Mouse (Mus musculus) gastrocnemius, adult 18-20 months (tissue): ENCODE data around the gene Nkx2-2. TPM values are rescaled to one million over a fixed set of nuclear protein-coding genes. Genes with fewer than 3 reads are reported as not detected.

ENCODE experiments used
- DNase-seq: peaks from one replicate; pipeline ENCODE4 v3.0.0; 2021; ENCODE audit warnings: low spot score
- long read RNA-seq, 2 experiments: library from polyadenylated mRNA; stranded (forward); transcript quantifications; one replicate each; pipeline ENCODE4 v2.0.0; 2021
- total RNA-seq, 2 experiments: library from RNA; stranded (reverse); gene quantifications; 2 replicates each; pipeline ENCODE4 v1.2.3; 2021

Nkx2-2 gene
- total RNA-seq, result not detected
- long read RNA-seq, experiment 1, result 0 reads
- long read RNA-seq, experiment 2, result 0 reads

DNA sequence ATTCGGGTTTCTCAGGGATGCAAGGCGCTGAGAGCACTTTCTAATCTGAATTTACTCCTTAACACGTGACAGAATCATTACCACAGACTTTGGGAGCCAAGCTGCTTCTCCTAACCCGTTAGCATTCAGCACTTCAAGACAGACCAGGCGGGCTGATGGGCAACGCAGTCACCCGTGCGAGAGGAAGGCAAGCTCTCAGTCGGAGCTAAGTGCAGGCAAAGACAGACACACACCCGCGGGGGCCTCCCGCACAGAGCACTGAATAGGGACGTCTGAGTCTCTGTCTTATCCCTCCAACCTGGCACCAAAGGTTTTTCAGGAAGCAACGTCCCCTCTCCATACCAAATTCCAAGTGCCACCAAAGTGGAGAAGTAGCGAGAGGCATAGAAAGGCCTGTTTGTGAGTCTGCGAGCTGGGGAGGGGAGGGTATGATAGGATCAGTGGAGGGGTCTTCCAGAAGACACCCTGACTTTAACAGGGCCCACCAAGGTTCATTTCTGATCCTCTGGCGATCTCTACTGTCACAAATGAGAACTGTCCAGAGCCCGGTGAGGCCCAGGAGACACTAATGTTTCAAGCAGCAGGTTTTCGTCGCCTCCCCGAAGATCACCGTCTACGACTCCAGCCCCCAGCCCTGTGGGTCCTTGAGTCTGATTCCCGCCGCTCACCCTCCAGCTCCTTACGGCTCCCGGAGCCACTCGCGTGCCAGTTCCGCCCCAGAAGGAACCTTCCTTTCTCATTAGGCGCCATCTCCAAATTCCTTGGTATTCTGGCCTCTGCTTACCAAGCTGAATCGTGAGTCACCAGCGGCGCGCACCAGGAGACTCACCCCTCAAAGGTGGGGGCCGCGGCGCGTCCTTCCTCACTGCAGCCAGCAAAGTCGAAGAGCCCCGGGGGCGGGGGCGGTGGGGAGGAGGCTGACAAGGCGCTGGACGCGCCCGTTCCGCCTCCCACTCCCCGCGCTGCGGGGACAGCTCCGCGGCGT is at the start of gene Nkx2-2:
Gene Nkx2-2 (minus strand): TSS at position 973 of the 985 bp plus-strand sequence.
- no peak for DNase-seq

DNA sequence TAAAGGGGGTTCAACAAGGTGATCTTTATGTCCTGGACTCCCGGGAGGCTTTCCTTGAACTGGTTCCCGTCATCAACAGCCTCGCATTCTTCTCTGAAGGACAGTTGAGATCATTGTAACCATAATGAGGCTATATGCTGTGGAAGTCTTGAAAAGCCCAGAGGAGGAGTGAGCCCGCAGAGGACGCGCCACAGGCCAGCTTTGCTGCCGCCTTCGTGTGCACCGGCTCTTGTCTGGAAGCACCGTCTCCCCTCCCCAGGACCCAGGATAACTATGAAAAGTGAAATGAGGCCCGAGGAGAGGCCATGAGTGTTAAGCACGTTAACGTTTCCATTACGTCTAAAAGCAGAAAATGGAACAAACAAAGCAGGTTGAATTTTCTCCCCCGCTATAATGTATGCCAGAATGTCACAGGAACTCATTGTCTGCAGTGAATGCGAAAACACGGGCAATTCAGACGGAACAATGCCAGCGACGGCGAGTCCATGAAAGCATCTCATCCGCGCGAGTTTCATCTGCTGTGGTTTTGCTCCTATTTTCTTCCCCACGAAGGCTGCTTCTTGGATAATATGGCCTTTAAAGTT is 41.8 kb upstream of the Nkx2-2 start:
- no peak for DNase-seq

- DNase-seq, result no peak
Observed at GRCm38 (mm10) chr2:147231175-147231574, 37.1 kb upstream of the Nkx2-2 start.

GRCm38 (mm10) chr2:147205076-147205615 is 11.1 kb upstream of the Nkx2-2 start:
- no peak for DNase-seq

DNA sequence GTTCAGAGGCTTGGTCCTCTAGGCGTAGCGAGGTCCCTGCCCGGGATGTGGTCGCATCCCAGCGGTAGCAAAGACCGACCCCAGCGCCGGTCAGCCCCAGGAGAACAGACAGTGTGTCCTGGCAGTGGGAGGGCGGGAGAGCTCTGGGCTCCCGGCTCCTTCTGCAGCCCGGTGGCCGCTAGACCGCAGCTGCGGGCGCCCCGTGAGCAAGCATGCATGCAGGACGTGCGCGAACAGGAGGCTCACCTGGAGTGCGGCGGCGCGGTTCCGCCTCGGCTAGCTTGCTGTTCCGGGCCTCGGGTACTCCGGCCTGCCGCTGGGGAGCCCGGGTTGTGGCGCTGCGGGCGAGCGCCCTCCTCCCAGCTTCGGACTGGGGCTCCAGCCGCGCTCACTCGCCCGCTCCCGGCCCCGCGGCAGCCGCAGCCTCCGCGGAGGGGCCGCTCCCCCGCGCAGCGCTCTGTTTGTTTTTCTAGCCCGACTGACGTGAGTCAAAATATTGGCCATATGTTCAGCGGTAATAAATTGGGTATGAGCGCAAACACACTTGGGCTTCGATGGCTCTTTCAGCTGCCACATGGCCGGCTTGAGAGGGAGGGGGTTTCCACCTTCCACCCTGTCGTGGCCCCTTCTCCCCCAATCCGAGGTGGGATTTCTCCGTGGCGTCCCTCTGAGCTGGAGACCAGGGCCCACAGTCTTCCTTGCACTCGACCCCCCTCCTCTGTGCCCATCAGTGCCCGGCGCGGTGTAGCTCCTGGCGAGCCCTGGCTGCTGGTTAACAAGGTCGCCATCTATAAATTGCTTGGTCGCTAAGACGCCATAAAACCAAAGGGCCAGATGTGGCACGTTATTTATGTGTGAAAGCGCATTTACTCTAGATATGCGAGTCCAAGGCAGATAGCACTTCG is 920 bp upstream of the Nkx2-2 start:
- no peak for DNase-seq

DNA sequence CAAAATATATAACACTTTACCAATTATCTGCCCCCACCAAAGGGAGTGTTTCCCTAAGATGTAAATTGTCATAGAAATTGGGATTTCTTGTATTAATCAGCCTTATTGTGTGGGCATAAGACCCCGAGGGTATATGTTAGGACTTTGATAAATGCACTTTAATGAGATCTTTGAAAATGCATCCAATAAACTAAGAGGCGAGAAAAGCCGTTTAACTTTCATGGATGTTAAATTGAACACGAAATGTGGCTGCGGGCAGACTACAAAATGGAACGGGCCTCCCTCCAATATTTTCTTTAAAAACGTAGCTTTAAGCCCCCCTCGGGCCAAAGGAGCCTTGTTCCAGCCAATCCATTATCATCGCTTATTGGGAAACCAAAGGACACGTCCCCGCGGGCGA is 1.3 kb downstream of the Nkx2-2 start:
- no peak for DNase-seq

- DNase-seq, result no peak
Observed at GRCm38 (mm10) chr2:147190316-147191021, 3.6 kb downstream of the Nkx2-2 start.

- no peak for DNase-seq
Observed at GRCm38 (mm10) chr2:147189546-147190315, 4.3 kb downstream of the Nkx2-2 start.

DNA sequence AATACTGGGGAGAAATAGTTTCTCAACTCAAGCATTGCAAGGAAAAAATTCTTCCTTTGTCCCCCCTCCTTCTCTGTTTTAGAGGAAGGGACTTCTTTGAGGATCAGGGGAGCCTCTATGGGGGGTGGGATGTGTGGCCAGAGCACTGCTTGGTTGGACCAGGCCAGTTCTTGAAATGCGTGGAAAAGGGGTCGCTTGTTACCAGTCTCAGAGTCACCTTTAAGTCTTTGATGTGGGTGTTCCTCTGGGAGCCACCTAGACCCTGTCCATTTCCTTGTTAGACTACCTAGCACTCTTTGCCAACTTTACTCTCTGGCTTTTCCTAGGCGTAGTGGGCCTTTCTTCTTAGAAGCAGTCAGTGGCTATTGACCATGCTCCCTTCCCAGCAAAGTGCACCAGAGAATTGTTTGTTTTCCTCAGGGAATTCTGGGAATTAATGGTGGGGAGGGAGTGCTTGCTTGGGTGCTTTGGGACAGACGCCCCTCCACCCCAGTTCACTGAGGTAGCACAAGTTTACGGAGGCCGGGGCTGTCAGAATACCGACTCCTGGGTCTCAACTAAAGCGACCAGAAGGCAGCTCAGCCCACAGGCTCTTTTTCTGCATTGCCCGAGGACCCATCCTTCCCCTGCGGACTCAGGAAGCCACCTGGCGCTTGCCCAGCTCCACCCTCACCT is 5.0 kb downstream of the Nkx2-2 start:
- DNase-seq, result no peak

DNA sequence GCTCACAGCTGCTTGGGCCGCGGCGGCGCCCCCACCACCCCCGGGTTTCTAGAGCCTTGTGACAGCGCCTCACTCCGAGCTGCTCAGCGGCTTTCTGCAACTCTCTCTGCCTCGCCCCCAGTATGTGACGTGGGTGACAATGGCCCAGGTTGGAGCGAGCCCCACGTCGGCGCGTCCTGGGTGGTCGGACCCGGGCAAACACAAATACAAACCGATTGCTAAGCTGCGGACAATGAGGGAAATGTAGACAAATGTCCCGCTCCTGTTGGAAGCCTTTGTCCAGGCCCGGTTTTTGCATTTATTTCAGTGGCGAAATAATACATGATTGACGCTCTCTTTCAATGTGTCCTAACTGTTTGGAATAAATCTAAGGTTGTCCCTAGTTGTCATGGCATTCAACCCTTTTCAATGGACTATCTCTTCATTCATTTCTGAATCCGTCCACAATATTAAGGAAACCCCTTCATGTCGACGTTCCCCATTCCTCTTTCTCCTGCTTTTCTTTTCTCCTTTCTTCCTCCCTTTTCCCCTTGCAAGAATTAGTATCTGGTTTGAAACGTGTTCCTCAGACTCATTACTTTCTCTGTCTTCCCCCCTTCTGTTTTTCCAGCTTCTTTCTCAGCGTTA is 5.9 kb downstream of the Nkx2-2 start:
- no peak for DNase-seq

DNA sequence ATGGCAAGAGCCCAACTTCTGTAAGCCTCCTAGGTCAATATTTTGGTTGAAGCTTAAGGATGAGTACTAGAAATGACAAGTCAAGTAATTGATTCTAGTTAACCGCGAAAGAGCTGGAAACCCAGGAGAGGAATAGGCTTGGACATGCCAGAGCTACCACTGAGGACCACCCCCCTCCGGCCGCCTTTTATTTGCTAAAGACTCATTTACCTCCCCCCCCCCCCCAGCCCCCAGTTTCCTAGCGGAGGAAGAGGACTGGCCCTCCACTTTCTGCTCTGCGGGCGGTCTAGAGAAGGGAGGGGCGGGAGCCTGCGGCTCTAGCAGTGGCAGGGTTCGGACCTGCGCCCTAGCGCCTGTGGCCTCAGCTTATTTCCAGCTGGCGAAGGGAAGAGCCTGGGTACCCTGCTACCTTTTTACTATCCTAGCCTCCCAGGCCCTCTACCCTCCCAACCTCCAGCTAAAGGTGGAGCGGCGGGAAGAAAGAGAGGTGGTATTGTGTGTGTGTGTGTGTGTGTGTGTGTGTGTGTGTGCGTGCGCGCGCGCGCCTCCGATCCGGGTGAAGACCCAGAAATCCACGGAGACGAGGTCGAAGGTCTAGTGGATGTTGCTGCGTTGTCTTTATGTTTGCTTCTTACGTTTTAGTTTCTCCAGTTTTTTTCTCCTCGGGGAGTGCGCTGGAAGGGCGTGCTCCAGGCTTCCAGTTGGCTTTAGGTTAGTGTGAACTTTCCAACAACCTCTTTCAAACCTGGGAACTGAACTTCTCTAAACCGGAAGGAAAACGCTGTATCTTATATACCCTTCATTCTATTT is 6.8 kb downstream of the Nkx2-2 start:
- DNase-seq, result no peak

GRCm38 (mm10) chr2:147186261-147186681 is 7.8 kb downstream of the Nkx2-2 start:
- no peak for DNase-seq

GRCm38 (mm10) chr2:147185561-147185960 is 8.5 kb downstream of the Nkx2-2 start:
- DNase-seq, result no peak

DNA sequence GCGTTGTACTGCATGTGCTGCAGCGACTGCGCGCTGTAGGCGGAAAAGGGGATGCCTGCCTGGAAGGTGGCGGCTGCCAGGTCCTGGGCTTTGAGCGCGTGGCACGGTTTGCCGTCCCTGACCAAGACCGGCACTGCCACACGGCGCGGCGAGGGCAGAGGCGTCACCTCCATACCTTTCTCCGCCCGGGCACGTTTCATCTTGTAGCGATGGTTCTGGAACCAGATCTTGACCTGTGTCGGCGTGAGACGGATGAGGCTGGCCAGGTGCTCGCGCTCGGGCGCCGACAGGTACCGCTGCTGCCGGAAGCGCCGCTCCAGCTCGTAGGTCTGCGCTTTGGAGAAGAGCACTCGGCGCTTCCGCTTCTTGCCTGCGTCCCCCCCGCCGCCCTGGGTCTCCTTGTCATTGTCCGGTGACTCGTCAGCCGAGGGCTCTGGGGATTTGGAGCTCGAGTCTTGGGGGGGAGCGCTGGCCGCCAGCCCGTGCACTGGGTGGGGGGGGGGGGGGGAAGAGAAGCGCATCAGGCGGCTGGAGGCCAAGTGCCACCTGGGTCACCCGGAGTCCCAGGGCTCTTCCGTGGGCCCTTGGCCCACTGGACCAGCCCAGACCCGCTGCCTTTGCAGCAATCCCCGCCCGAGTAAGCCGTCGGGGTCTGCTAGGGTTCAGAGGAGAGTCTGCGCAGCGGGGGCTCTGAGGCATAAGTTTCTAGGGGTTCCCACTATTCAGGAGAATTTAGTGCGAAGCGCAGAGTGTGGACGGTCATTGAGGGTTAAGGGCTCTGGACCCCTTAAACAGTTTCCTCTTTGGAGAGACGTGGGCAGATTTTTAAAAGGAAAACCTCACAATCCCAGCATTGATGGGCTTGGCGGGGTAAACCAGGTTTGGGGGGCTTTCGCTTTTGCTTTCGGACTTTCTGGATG is 9.7 kb downstream of the Nkx2-2 start:
- DNase-seq, result no peak

DNA sequence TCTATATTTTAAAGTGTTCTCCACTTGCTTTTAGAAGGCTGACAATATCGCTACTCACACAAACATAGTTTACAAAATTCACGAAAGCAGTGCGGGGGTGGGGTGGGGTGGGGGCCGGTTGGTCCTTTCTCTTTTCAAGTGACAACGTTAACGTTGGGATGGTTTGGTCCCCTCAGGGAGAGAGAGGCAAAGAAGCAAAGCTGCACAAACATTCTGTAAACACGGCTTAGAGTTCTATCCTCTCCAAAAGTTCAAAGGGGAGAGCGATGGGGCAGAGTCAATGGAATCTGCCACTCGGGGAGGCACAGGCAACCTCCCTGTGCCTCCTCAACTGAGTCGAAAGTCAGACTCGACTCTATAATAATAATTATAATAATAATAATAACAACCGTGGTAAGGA is 10.5 kb downstream of the Nkx2-2 start:
- DNase-seq, result no peak

- DNase-seq, result no peak
Observed at GRCm38 (mm10) chr2:147182709-147183260, 11.3 kb downstream of the Nkx2-2 start.
